Mouse (Mus musculus) neural tube, embryonic 14.5 days (tissue): ENCODE measurements around the gene Fuom. TPM values are rescaled to one million over a fixed set of nuclear protein-coding genes. Genes with fewer than 3 reads are reported as not detected.
"Not testable (repeated sequence)": the region's sequence is repeated elsewhere in the genome, so short reads cannot be mapped to it uniquely, and the experiment has no call there.

ENCODE experiments used
- ATAC-seq: fragments of 200-750 bp; cut with Nextera tagmentation; 2 replicates; pipeline ENCODE4 v1.8.0; 2017; ENCODE audit warnings: low read depth, mild to moderate bottlenecking, moderate TSS enrichment, moderate library complexity
- H3K27ac ChIP-seq: fragments of 300-500 bp; sonication (generic); 2 replicates; pipeline ENCODE4 v1.5.1; 2014; ENCODE audit warnings: low read depth, mild to moderate bottlenecking, control low read depth, low read length, moderate library complexity, mixed read lengths
- H3K27me3 ChIP-seq: fragments of 300-500 bp; sonication (generic); 2 replicates; pipeline ENCODE4 v1.6.1; 2014; ENCODE audit warnings: low read length; ENCODE audit not compliant: control insufficient read depth, insufficient read depth
- H3K36me3 ChIP-seq: fragments of 300-500 bp; sonication (generic); 2 replicates; pipeline ENCODE4 v1.6.1; 2014; ENCODE audit warnings: low read length, mixed read lengths; ENCODE audit not compliant: control insufficient read depth, insufficient read depth
- H3K4me1 ChIP-seq: fragments of 300-500 bp; sonication (generic); 2 replicates; pipeline ENCODE4 v1.6.1; 2014; ENCODE audit warnings: low read length; ENCODE audit not compliant: control insufficient read depth, insufficient read depth
- H3K4me2 ChIP-seq: fragments of 300-500 bp; sonication (generic); 2 replicates; pipeline ENCODE4 v1.6.1; 2014; ENCODE audit warnings: mild to moderate bottlenecking, low read depth, low read length, control low read depth
- H3K4me3 ChIP-seq: fragments of 300-500 bp; sonication (generic); 2 replicates; pipeline ENCODE4 v1.5.1; 2014; ENCODE audit warnings: low read depth, low read length, control low read depth, mixed read lengths
- H3K9ac ChIP-seq: fragments of 300-500 bp; sonication (generic); replicated peaks from 2 replicates; pipeline ENCODE4 v1.6.1; 2014; ENCODE audit warnings: low read depth, mild to moderate bottlenecking, control low read depth, low read length, mixed read lengths
- H3K9me3 ChIP-seq: fragments of 300-500 bp; sonication (generic); 2 replicates; pipeline ENCODE4 v1.6.1; 2016; ENCODE audit warnings: low read length; ENCODE audit not compliant: control insufficient read depth
- WGBS: fragments of 180-500 bp; shearing (Covaris S2); extraction: QIAGEN DNeasy Blood & Tissue Kit; methylation state at CpG from one replicate; pipeline ENCODE4 v1.1.7; 2014; 5-methylcytosine and 5-hydroxymethylcytosine counted together
- polyA plus RNA-seq: library from polyadenylated mRNA; unstranded; fragments of >200 nt; fragmentation: Nextera tagmentation; extraction: Ambion mirVana; gene quantifications from 2 replicates; pipeline ENCODE4 v1.2.1, GENCODE M21; 2014

Gene Fuom
- 42.8 and 51.8 TPM in 2 replicates for polyA plus RNA-seq

DNA sequence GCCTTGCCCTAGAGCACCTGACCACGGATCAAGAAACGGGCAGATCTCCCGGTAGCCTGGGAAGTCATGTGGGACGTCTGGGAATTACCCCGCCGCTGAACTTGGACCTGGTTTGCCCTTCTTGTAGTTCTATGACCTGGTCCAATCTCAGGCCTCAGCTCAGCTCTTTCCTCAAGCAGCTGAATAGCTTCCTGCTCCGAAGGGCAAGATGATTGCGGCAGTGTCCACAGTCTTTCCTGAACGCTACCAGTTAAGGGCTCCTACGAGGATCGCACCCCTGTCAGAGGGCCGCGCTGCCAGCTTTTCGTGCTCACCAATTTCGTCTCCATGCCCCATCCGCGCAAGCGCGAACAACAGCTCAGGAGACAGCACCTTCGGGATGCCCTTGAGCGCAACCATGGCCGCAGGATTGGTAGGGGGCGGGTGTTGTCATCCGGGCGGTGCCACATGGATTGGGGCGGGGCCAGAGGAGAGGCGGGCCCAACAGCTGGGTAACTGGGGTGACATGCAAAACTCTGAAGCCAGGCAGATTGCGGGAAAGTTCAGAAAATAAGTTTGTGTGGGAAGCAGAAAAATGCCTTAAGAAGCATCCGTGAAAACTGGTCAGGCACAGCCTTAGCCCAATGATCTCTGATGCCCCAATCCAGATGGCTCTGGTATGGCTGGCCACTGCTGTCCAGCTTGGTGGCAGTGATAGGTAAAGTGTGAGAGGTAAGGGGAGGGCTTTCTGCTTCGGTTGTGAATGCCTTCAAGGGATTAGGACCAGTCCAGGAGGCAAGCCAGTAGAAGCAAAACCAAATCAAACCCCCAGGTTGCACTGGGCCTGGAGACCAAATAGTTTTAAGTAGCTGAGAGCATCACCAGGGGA lies at the start of gene Fuom:
TSS of gene Fuom (minus strand) at position 449 of the 868 bp plus-strand sequence.
- no peaks in the 10 kb centered on the region for H3K4me1 ChIP-seq
- peak; percentile 93 for ATAC-seq
- H3K36me3 ChIP-seq = peaks cover 6% of the 10 kb centered on the region; the same call in 1 of the 2 replicates
- H3K4me3 ChIP-seq = peak within 1 kb of the TSS; percentile 38
- H3K9me3 ChIP-seq = no peaks in the 10 kb centered on the region
- H3K9ac ChIP-seq = peak within 1 kb of the TSS; percentile 57
- peak within 1 kb of the TSS; percentile 48; the same call in 1 of the 2 replicates for H3K27ac ChIP-seq
- 1% methylated on average over 30 of the region's 30 CpGs for WGBS
- H3K27me3 ChIP-seq = no peaks in the 10 kb centered on the region
- H3K4me2 ChIP-seq = peak within 1 kb of the TSS; percentile 71

GRCm38 (mm10) chr7:140144550-140144949 lies 42.3 kb upstream of the Fuom start:
- no peaks in the 10 kb centered on the region for H3K27me3 ChIP-seq
- H3K9ac ChIP-seq = no peak overlapping the region
- H3K9me3 ChIP-seq = no peaks in the 10 kb centered on the region
- H3K36me3 ChIP-seq = no peaks in the 10 kb centered on the region; the same call in 1 of the 2 replicates
- WGBS = 85% methylated on average over 4 of the region's 4 CpGs
- H3K27ac ChIP-seq = no peak overlapping the region
- no peak overlapping the region for H3K4me3 ChIP-seq
- no peak for ATAC-seq
- no peaks in the 10 kb centered on the region for H3K4me1 ChIP-seq
- H3K4me2 ChIP-seq = no peak overlapping the region

- Histone ChIP-seq H3K9ac (no peak overlapping the region), H3K27me3 (no peaks in the 10 kb centered on the region), H3K9me3 (no peaks in the 10 kb centered on the region), H3K36me3 (no peaks in the 10 kb centered on the region; the same call in 1 of the 2 replicates), H3K4me1 (peaks cover 4% of the 10 kb centered on the region; the same call in 1 of the 2 replicates), H3K4me3 (no peak overlapping the region), H3K4me2 (no peak overlapping the region), H3K27ac (no peak overlapping the region)
- no peak for ATAC-seq
- WGBS = 8% methylated on average over 14 of the region's 14 CpGs
Observed at GRCm38 (mm10) chr7:140141350-140141749, 39.1 kb upstream of the Fuom start.

- Histone ChIP-seq H3K9ac (peak overlapping the region; percentile 77), H3K4me1 (peaks cover 4% of the 10 kb centered on the region; the same call in 1 of the 2 replicates), H3K27ac (peak overlapping the region; percentile 73), H3K36me3 (no peaks in the 10 kb centered on the region), H3K4me3 (peak overlapping the region; percentile 80), H3K27me3 (no peaks in the 10 kb centered on the region), H3K9me3 (no peaks in the 10 kb centered on the region), H3K4me2 (peak overlapping the region; percentile 92)
- no peak for ATAC-seq
- under 1% methylated on average over 8 of the region's 8 CpGs for WGBS
Observed at GRCm38 (mm10) chr7:140138021-140138310, 35.7 kb upstream of the Fuom start.

DNA sequence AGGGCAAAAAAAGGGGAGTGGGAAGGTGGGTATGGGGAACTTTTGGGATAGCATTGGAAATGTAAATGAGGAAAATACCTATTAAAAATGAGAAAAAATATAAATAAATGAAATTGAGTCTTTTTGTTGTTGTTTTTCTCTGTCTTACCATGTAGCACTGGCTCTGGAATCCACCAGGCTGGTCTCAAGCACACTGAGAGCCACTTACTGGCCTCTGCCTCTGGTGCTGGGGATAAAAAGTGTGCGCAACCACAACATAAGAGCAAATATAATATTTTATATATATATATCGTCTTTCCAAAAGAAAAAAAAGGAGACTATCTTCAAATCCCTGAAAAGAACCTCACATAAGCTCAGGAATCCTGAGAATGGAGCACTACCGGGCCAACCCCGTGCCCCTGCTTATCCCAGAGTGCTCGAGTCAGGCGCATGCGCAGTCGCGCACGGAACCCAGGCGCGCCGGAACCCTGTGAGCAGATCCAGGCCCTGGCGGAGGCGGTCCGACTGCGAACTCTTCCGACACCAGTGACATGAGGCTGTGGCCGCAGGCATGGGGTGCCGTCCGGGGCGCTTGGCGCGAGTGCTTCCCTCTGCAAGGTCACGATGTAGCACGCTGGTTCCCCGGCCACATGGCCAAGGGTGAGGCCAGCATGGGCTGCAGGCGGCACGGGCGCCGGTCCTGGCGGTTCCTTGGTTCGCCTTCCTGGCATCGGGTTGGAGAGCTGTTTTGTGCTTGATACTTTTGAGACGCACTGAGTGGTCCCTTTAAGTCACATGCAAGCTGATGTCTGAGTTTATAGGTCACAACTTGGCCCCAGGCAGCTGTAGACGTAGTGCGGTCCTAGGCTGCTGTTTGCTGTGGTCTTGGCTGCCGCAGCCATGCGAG lies 35.1 kb upstream of the Fuom start, which contains the start of gene Mtg1:
TSS of gene Mtg1 (plus strand) at position 430 of the 886 bp plus-strand sequence.
- peak within 1 kb of the TSS; percentile 77 for H3K9ac ChIP-seq
- no peaks in the 10 kb centered on the region for H3K36me3 ChIP-seq
- H3K27ac ChIP-seq = peak within 1 kb of the TSS; percentile 73
- no peaks in the 10 kb centered on the region for H3K9me3 ChIP-seq
- H3K4me1 ChIP-seq = peaks cover 4% of the 10 kb centered on the region; the same call in 1 of the 2 replicates
- H3K27me3 ChIP-seq = no peaks in the 10 kb centered on the region
- H3K4me3 ChIP-seq = peak within 1 kb of the TSS; percentile 80
- H3K4me2 ChIP-seq = peak within 1 kb of the TSS; percentile 92
- ATAC-seq = peak; percentile 98
- WGBS = 2% methylated on average over 38 of the region's 39 CpGs

- 91% methylated on average over 5 of the region's 5 CpGs for WGBS
- H3K36me3 ChIP-seq = no peaks in the 10 kb centered on the region
- no peak overlapping the region for H3K27ac ChIP-seq
- no peak for ATAC-seq
- peaks cover 4% of the 10 kb centered on the region; the same call in 1 of the 2 replicates for H3K4me1 ChIP-seq
- H3K9me3 ChIP-seq = no peaks in the 10 kb centered on the region
- no peak overlapping the region for H3K4me3 ChIP-seq
- no peak overlapping the region for H3K9ac ChIP-seq
- H3K27me3 ChIP-seq = no peaks in the 10 kb centered on the region
- H3K4me2 ChIP-seq = no peak overlapping the region
Observed at GRCm38 (mm10) chr7:140135106-140135770, 33.0 kb upstream of the Fuom start.

DNA sequence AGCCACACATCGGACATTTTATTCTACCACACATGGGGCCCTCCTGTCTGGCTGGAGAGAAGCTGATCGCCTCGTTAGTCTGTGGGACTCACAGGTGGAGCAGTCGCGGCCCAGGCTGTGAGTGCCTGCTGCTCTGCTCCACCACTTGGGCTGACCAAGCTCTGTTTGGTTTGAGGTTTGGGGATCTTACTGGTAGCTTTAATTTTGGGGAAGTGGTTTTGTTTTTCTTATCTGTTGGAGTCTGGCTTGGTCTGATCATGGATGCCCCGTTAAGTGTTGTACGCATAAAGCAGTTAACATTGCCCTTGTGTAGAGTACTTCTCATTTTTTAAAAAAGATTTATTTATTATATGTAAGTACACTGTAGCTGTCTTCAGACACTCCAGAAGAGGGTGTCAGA lies 31.8 kb upstream of the Fuom start:
- H3K4me1 ChIP-seq, H3K4me2 ChIP-seq, H3K27ac ChIP-seq, H3K9me3 ChIP-seq, H3K27me3 ChIP-seq, ATAC-seq, H3K36me3 ChIP-seq, H3K4me3 ChIP-seq, H3K9ac ChIP-seq: not testable (repeated sequence)
- WGBS = 97% methylated on average over 5 of the region's 7 CpGs

GRCm38 (mm10) chr7:140132184-140132583 lies 29.9 kb upstream of the Fuom start:
- ATAC-seq, H3K4me3 ChIP-seq, H3K9ac ChIP-seq, H3K27me3 ChIP-seq, H3K9me3 ChIP-seq, H3K4me1 ChIP-seq, H3K27ac ChIP-seq, H3K4me2 ChIP-seq, H3K36me3 ChIP-seq: not testable (repeated sequence)
- WGBS = 87% methylated on average over 7 of the region's 7 CpGs
